Mouse (Mus musculus): ENCODE measurements around the gene Gm49630.
"Not testable (repeated sequence)": the region's sequence is repeated elsewhere in the genome, so short reads cannot be mapped to it uniquely, and the experiment has no call there.

Gene Gm49630

DNA sequence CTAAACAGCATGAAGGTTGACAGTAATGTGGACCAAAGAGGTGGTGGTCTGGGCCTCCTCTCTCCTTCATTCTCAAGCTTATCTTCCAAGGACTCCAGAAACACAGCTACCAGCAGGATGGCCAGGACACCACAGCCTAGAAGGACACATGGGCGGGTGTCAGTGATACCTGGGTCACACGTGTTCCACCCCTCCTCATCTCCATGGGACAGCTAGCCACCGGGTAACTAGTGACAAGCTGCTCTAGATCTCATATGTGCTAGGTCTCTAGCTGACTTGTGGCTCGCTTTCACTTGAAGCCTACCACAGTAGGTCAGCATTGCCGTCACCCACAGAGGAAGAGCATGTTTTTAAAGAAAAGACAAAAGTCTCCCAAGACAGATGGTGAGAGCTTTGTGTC lies at the start of gene Gm49630:
Gene Gm49630 (minus strand): TSS at position 101 of the 400 bp plus-strand sequence.
- not testable (repeated sequence) for DNase-seq (ENCODE audit: low spot score)

DNA sequence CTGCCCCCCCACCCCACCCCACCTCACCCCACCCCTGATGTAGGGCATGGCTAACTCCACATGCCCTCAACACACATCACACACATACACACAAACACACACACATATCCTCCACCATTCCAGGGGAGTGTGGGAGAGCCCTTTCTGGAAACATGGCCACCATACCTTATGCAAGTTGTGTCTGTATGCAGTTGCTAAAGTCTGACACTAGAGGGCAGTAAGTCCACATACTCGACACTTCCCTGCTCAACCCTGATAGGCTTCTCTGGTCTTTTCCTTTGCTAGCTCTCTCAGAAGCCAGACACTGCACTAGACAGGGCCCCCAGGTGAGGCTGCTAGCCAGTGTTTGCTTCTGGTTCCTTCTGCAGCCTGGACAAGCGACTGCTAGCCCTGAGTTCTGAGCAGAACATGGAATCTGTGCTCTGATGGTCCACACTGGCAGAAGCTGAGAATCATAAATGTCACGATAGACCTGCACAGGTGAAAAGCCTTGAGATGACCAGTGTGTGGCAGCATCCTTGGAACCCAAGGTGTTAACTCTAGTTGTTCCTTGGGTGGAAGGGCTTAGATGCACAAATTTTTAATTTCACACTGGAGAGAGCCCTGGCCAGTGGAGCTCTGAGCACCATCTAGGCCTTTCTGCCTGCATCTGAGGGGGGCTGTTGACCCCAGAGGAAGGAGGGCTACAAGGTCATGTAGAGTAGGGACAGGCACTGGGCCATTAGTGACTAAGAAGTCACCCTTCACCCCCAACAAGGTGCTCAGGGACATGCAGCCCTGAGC lies 48.6 kb upstream of the Gm49630 start:
- not testable (repeated sequence) for DNase-seq (ENCODE audit: low spot score)

DNA sequence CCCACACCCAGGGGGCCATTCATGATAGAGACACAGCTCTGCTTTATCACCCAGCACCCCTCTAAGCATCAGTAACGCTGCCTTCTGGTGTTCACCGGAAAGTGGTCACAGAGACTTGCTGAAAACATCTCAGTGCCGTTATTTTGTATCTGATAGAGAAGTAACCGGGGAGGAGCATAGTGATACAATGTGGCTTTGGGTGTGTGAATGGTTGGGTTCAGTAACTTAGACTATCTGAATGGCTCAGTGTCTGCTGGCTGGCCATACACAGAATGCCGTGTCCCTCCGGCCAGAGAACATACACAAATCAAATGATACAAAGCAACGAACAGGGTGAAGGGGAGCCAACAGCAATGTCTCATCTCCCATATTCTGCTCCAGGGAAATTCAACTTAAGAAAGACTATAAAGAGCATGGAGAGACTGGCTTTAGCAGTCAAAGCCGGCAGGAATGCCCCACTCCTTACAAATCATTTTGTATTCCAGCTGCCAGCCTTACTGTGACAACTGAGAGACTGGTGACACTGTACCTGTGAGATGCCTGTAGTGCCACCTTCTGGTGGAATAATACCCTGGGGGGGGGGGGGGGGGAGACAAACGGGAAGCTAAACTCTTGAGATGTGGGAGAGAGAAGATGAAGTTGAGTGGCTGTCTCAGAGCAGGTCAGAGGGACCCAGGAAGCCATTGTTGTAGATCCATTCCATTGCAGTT lies 43.0 kb upstream of the Gm49630 start:
- not testable (repeated sequence) for DNase-seq (ENCODE audit: low spot score)

- DNase-seq (ENCODE audit: low spot score) = not testable (repeated sequence)
Measured at GRCm38 (mm10) chr17:7413336-7413735, 41.6 kb upstream of the Gm49630 start.

DNA sequence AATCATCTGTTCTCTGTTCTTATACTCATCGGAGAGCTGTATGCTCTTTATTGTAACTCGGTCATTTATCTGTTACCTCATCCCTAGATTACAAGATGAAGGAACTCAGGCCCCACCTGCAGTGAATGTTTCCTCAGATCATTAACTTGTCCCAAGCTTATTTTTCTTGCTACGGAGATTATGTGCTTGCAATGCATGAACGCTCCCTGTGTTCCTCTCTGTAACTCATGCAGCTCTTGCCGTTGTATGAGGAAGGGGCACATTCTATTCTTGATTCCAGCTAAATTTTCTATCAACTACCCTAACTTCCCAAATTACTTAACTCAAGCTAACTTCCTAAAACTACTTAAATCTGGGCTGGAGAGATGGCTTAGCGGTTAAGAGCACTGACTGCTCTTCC lies 28.0 kb upstream of the Gm49630 start:
- not testable (repeated sequence) for DNase-seq (ENCODE audit: low spot score)

DNA sequence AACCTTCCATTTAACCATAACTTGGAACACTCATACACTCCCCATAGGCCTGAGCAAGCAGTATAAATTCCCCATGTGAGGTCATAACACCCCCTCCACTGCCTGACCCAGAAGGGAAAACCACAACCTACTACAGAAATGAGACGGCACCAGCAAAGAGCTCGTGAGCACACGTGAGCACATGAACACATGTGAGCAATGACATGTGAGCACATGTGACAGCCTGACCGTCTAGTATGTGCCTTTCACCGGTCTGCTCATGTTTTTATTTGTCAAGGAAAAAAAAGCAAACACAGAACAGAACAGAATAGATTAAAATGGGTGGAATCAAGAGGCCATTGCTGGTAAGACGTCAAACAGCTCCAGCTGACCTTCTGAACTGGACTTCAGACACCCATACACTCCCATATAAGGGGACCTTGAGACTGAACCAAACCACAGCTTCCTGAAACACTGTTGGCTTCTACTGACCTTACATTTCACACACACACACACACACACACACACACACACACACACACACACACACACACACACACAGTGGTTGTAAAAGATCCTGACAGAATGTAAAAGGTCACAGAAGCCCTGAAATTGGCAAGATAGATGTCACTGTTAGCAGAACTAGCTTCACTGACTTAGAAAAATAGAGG lies 26.5 kb upstream of the Gm49630 start:
- not testable (repeated sequence) for DNase-seq (ENCODE audit: low spot score)

GRCm38 (mm10) chr17:7397079-7397478 lies 25.3 kb upstream of the Gm49630 start:
- DNase-seq (ENCODE audit: low spot score) = not testable (repeated sequence)

GRCm38 (mm10) chr17:7396288-7396687 lies 24.5 kb upstream of the Gm49630 start:
- DNase-seq (ENCODE audit: low spot score) = not testable (repeated sequence)

- not testable (repeated sequence) for DNase-seq (ENCODE audit: low spot score)
Measured at GRCm38 (mm10) chr17:7395671-7396070, 23.9 kb upstream of the Gm49630 start.

DNA sequence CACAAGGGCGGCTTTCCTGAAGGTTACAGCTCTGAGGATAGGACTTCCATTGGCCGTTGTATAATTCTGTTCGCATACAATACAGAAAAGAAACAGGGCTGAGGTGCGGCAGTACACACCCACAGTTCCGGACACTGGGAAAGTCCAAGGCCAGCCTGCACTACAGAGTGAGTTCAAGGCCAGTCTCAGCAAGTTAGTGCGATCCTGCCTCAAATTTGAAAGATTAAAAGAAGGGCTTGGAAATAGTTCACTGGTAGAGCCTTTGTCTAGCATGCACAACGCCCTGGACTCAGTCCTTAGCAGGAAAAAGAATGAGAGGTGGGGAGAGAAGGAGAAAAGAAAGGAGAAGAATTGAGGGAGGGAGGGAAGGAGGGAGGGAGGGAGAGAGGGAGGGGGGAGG lies 23.3 kb upstream of the Gm49630 start:
- not testable (repeated sequence) for DNase-seq (ENCODE audit: low spot score)

DNA sequence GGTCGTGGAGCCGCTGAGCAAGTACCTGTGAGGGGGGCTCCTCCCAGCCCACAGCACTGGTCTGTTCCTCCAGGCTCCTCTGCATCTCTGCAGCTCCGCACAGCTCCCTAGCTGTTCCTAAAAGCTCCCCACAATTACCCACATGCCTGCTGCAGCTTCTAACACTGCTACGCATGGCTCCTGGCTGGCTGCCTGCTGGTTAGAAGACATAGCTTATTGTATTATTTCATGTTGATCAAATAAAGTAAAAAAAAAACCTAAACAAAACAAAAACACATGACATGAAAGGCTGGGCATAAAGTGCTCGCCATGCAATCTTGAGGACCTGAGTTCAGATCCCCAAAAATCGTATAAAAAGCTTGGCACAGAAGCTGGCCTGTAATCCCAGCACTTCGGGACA lies 18.1 kb upstream of the Gm49630 start:
- not testable (repeated sequence) for DNase-seq (ENCODE audit: low spot score)

DNA sequence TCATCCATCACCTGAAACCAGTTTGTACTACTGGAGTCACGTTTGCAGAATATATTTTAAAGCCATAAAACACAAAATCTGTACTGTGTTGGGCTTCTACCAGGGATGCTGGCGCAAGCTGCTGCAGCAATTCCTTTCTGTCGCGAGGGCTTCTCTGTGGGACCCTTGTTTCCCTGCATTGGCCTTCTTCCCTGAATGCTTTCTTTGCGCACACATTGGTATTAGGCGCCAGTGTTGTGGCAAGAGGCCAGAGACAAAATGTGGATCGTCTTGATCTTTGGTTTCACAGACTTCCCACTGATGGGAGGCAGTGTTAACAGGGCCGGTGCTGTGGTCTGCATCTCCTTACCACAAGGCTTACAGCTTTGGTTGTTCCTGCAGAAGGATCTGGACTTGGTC lies 17.2 kb upstream of the Gm49630 start:
- DNase-seq (ENCODE audit: low spot score) = not testable (repeated sequence)

DNA sequence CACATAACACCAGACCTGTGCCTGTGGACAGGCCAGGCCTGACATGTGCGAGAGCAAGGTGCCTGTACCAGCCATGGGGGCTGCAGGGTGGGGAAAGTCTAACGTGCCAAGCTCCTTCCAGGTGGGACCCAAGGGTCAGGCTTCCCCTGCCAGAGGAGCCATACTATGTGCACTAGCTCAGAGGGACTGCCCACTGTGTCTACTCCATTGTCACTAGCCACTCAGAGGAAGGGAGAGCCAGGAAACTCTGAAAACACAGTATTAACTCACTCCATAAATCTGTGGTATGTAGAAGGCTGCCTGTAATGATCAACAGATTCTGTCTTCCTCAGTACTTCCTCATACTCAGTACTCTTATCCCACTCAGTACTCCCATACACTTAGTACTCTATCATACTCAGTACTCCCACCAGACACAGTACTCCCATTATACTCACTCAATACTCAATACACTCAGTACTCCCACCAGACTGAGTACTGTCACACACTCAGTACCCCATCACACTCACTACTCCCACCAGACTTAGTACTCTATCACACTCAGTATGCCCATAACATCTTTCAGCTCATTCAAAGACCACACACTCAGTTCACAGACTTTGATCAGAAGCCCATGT lies 16.7 kb upstream of the Gm49630 start:
- DNase-seq (ENCODE audit: low spot score) = not testable (repeated sequence)

GRCm38 (mm10) chr17:7386016-7386415 lies 14.2 kb upstream of the Gm49630 start:
- DNase-seq (ENCODE audit: low spot score) = not testable (repeated sequence)

DNA sequence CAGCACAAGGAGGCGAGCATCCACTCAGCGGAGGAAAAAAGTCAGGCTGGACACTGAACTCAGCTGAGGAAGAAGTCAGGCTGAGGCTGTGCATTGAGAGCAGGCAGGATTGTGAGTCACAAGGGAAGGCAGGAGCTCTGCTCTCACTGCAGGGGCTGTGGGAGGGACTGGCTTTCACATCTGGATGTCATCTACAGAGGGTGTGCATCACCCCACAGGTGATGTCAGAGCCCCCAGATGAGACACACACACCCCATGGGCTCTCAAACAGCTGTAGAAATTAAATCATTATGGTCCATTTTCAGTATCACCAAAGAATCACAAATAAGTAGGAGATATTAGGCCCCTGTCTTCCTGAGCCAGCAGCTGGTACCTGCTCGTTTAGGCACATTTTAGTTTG lies 13.6 kb upstream of the Gm49630 start, which contains the start of gene Unc93a2:
Gene Unc93a2 (minus strand): TSS at position 101 of the 400 bp plus-strand sequence.
- not testable (repeated sequence) for DNase-seq (ENCODE audit: low spot score)

- DNase-seq (ENCODE audit: low spot score) = not testable (repeated sequence)
Measured at GRCm38 (mm10) chr17:7383167-7384143, 11.7 kb upstream of the Gm49630 start.

GRCm38 (mm10) chr17:7382711-7383110 lies 10.9 kb upstream of the Gm49630 start:
- not testable (repeated sequence) for DNase-seq (ENCODE audit: low spot score)

- not testable (repeated sequence) for DNase-seq (ENCODE audit: low spot score)
Measured at GRCm38 (mm10) chr17:7377907-7378306, 6.1 kb upstream of the Gm49630 start.

GRCm38 (mm10) chr17:7376951-7377700 lies 5.3 kb upstream of the Gm49630 start:
- DNase-seq (ENCODE audit: low spot score) = not testable (repeated sequence)

DNA sequence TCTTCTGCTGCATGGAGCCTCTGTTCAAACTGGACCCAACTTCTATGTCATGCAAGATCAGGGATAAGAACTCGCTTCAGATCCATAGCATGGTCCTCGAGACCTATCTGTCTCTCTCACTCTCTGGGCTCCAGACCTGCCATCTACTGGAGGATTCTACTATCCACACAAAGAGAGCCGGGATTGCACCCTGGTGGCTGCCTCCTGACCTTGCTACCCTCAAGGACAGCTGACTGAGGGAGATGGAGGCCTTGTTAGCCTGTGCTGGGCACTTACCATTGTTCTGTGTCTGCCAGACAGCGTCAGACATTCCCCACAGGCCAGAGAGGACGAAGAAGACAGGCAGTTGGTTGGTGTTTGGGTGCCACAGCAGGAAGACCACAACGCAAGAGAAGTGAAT lies 2.4 kb downstream of the Gm49630 start:
- not testable (repeated sequence) for DNase-seq (ENCODE audit: low spot score)
